Mouse (Mus musculus): Measurements from ENCODE around the gene Snph. TPM values are rescaled to one million over a fixed set of nuclear protein-coding genes. Genes with fewer than 3 reads are reported as not detected.

Snph gene
- polyA plus RNA-seq, 1 experiment from 2014 or later = 0.58 TPM

DNA sequence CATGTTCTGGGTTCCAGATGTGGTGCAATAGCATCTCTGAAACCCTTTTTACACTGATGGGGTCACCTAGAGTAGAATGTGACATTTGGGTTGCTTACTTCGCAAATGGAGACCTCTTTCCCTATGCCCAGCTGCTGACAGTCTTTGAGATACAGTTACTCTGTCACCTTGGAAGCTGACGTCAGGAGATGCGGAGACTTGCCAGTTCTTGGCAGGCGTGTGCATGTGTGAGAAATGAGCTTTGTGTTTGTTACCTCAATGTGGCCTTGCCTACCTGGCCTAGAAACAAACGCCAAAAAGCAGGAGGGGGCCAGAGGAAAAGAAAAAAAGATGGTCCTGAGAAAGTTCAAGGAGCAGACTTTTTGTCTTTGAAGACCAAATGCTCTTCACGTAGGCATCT is 65.5 kb downstream of the Snph start:
- H3K4me2 ChIP-seq (replicated peaks; ENCODE audit: low read depth, low read length) = no peak overlapping the region
- H3K27me3 ChIP-seq (ENCODE audit: control insufficient read depth, insufficient read depth, low read length) = no peaks in the 10 kb centered on the region
- no peak overlapping the region for H3K27ac ChIP-seq (ENCODE audit: low read depth, low read length)
- peaks cover 32% of the 10 kb centered on the region for H3K36me3 ChIP-seq (ENCODE audit: control insufficient read depth, insufficient read depth, low read length)
- H3K9ac ChIP-seq (ENCODE audit: low read depth, low read length) = no peak overlapping the region
- no peak overlapping the region for H3K4me3 ChIP-seq (ENCODE audit: low read length)
- H3K4me1 ChIP-seq (ENCODE audit: control insufficient read depth, insufficient read depth, low read length) = no peaks in the 10 kb centered on the region
- WGBS = 86% methylated on average over 6 of the region's 6 CpGs
- no peak for ATAC-seq (ENCODE audit: low FRiP score, low TSS enrichment)
- no peaks in the 10 kb centered on the region for H3K9me3 ChIP-seq (ENCODE audit: control insufficient read depth, low read length)

DNA sequence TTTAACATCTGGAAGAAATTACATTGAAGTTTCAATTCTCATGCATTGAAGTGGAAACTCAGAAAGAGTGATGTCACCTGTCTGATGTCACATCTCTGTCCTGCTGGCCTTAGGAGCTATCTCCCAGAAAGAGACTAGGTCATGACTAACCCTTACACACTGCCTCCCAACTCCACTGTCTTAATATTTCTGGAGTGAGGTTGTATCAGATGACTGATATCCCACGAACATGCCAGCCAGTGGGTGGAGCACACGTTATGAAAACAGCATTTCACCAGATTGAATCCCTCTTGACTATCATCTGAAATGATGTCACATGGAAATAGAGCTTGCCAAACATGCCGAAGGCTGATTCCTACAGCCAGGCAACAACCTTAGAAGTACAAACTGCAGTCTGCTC is 67.4 kb downstream of the Snph start:
- peaks cover 50% of the 10 kb centered on the region for H3K36me3 ChIP-seq (ENCODE audit: control insufficient read depth, insufficient read depth, low read length)
- no peak for ATAC-seq (ENCODE audit: low FRiP score, low TSS enrichment)
- H3K4me3 ChIP-seq (ENCODE audit: low read length) = no peak overlapping the region
- no peaks in the 10 kb centered on the region for H3K4me1 ChIP-seq (ENCODE audit: control insufficient read depth, insufficient read depth, low read length)
- 70% methylated on average over 3 of the region's 3 CpGs for WGBS
- H3K27ac ChIP-seq (ENCODE audit: low read depth, low read length) = no peak overlapping the region
- H3K4me2 ChIP-seq (replicated peaks; ENCODE audit: low read depth, low read length) = no peak overlapping the region
- H3K9me3 ChIP-seq (ENCODE audit: control insufficient read depth, low read length) = no peaks in the 10 kb centered on the region
- H3K9ac ChIP-seq (ENCODE audit: low read depth, low read length) = no peak overlapping the region
- H3K27me3 ChIP-seq (ENCODE audit: control insufficient read depth, insufficient read depth, low read length) = no peaks in the 10 kb centered on the region

DNA sequence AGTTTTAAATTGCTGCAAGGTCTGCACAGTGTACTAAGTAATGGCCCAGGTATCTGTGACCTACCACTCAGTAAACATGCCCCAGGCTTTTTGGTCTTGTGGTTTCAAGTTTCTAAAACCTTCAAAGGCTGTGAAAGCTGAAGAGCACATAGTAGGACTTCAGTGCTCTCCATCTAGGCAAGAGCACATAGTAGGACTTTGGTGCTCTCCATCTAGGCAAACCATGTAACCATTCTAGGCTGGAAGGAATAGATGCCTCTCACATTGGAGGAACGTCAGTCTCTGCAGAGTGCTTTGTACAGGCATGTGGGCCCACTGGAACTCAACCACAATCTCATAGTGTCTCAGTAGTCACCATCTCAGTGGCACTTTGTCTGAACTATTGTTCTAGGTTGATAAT is 68.4 kb downstream of the Snph start:
- no peak for ATAC-seq (ENCODE audit: low FRiP score, low TSS enrichment)
- Histone ChIP-seq H3K27ac (ENCODE audit: low read depth, low read length) (no peak overlapping the region), H3K4me3 (ENCODE audit: low read length) (no peak overlapping the region), H3K36me3 (ENCODE audit: control insufficient read depth, insufficient read depth, low read length) (peaks cover 60% of the 10 kb centered on the region), H3K4me1 (ENCODE audit: control insufficient read depth, insufficient read depth, low read length) (no peaks in the 10 kb centered on the region), H3K4me2 (replicated peaks; ENCODE audit: low read depth, low read length) (no peak overlapping the region), H3K9me3 (ENCODE audit: control insufficient read depth, low read length) (no peaks in the 10 kb centered on the region), H3K9ac (ENCODE audit: low read depth, low read length) (no peak overlapping the region), H3K27me3 (ENCODE audit: control insufficient read depth, insufficient read depth, low read length) (no peaks in the 10 kb centered on the region)
- WGBS = 91% methylated on average over 1 of the region's 1 CpGs

GRCm38 (mm10) chr2:151562930-151563921 is 69.2 kb downstream of the Snph start:
- no peak overlapping the region for H3K9ac ChIP-seq (ENCODE audit: low read depth, low read length)
- H3K4me3 ChIP-seq (ENCODE audit: low read length) = no peak overlapping the region
- no peaks in the 10 kb centered on the region for H3K27me3 ChIP-seq (ENCODE audit: control insufficient read depth, insufficient read depth, low read length)
- H3K4me1 ChIP-seq (ENCODE audit: control insufficient read depth, insufficient read depth, low read length) = no peaks in the 10 kb centered on the region
- no peak overlapping the region for H3K27ac ChIP-seq (ENCODE audit: low read depth, low read length)
- H3K36me3 ChIP-seq (ENCODE audit: control insufficient read depth, insufficient read depth, low read length) = peaks cover 68% of the 10 kb centered on the region
- 85% methylated on average over 7 of the region's 7 CpGs for WGBS
- no peak for ATAC-seq (ENCODE audit: low FRiP score, low TSS enrichment)
- no peak overlapping the region for H3K4me2 ChIP-seq (replicated peaks; ENCODE audit: low read depth, low read length)
- H3K9me3 ChIP-seq (ENCODE audit: control insufficient read depth, low read length) = no peaks in the 10 kb centered on the region

DNA sequence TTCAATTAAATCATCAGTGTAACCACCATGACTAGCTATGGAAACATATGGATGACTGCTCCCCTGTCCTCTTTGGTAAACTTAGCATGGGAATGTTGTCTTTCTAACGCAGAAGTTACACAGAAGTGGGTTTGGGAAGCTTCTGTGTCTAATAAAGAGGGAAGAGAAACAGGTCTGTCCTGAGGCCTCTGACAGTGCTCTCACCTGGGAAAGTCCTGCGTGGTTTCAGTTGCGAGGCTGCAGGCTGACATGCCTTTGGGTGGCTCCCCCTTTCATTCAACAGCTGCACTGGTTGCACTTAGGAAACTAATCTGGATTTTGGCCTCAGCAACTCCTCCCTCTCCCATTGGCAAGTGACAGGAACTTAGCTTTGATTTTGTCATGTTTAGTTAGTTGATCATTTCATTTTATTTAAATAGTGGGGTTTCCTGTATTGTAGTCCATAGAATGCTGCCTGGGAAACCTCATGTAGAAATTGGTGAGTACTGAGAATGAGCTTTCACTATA is 82.7 kb downstream of the Snph start:
- Histone ChIP-seq H3K4me3 (ENCODE audit: low read length) (no peak overlapping the region), H3K4me1 (ENCODE audit: control insufficient read depth, insufficient read depth, low read length) (peaks cover 12% of the 10 kb centered on the region), H3K9ac (ENCODE audit: low read depth, low read length) (no peak overlapping the region), H3K4me2 (replicated peaks; ENCODE audit: low read depth, low read length) (no peak overlapping the region), H3K9me3 (ENCODE audit: control insufficient read depth, low read length) (no peaks in the 10 kb centered on the region), H3K36me3 (ENCODE audit: control insufficient read depth, insufficient read depth, low read length) (peaks cover 86% of the 10 kb centered on the region), H3K27ac (ENCODE audit: low read depth, low read length) (no peak overlapping the region), H3K27me3 (ENCODE audit: control insufficient read depth, insufficient read depth, low read length) (no peaks in the 10 kb centered on the region)
- WGBS = 90% methylated on average over 3 of the region's 3 CpGs
- no peak for ATAC-seq (ENCODE audit: low FRiP score, low TSS enrichment)

DNA sequence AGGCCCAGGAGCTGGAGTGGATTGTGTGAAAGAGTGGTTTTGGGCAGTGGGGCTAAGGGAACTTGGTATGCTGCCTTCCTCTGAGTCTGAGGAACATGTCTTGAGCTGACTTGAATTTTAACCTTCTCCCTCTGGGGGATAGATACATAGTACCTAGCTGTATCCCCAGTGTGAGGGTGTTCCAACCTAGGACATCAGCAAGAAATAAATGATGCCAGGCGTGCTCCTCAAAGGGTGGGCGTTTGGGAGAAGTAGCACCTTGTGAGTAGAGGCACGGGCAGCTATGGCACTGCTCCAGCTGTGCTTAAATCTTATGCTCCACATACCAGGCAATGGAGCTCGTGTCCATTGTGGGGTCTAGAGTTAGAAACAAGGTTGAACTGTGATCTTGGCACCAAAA is 85.8 kb downstream of the Snph start:
- ATAC-seq (ENCODE audit: low FRiP score, low TSS enrichment) = no peak
- Histone ChIP-seq H3K36me3 (ENCODE audit: control insufficient read depth, insufficient read depth, low read length) (peaks cover 66% of the 10 kb centered on the region), H3K27me3 (ENCODE audit: control insufficient read depth, insufficient read depth, low read length) (no peaks in the 10 kb centered on the region), H3K9ac (ENCODE audit: low read depth, low read length) (no peak overlapping the region), H3K4me3 (ENCODE audit: low read length) (no peak overlapping the region), H3K9me3 (ENCODE audit: control insufficient read depth, low read length) (no peaks in the 10 kb centered on the region), H3K4me1 (ENCODE audit: control insufficient read depth, insufficient read depth, low read length) (peaks cover 22% of the 10 kb centered on the region), H3K4me2 (replicated peaks; ENCODE audit: low read depth, low read length) (no peak overlapping the region), H3K27ac (ENCODE audit: low read depth, low read length) (no peak overlapping the region)
- 85% methylated on average over 4 of the region's 4 CpGs for WGBS

GRCm38 (mm10) chr2:151544673-151545072 is 87.7 kb downstream of the Snph start:
- ATAC-seq (ENCODE audit: low FRiP score, low TSS enrichment) = no peak
- 75% methylated on average over 6 of the region's 6 CpGs for WGBS

GRCm38 (mm10) chr2:151543063-151543895 is 89.1 kb downstream of the Snph start:
- under 1% methylated on average over 21 of the region's 21 CpGs for WGBS
- ATAC-seq (ENCODE audit: low FRiP score, low TSS enrichment) = peak; percentile 65
- peak overlapping the region; percentile 75 for H3K4me2 ChIP-seq (replicated peaks; ENCODE audit: low read depth, low read length)
- peak overlapping the region; percentile 97 for H3K4me3 ChIP-seq (ENCODE audit: low read length)
- H3K9ac ChIP-seq (ENCODE audit: low read depth, low read length) = peak overlapping the region; percentile 98
- peaks cover 27% of the 10 kb centered on the region for H3K4me1 ChIP-seq (ENCODE audit: control insufficient read depth, insufficient read depth, low read length)
- no peaks in the 10 kb centered on the region for H3K27me3 ChIP-seq (ENCODE audit: control insufficient read depth, insufficient read depth, low read length)
- H3K36me3 ChIP-seq (ENCODE audit: control insufficient read depth, insufficient read depth, low read length) = peaks cover 40% of the 10 kb centered on the region
- H3K9me3 ChIP-seq (ENCODE audit: control insufficient read depth, low read length) = no peaks in the 10 kb centered on the region
- H3K27ac ChIP-seq (ENCODE audit: low read depth, low read length) = peak overlapping the region; percentile 95

More at GRCm38 (mm10) chr2:151544673-151545072, 87.7 kb downstream of the Snph start:
- Histone ChIP-seq H3K36me3 (ENCODE audit: control insufficient read depth, insufficient read depth, low read length) (peaks cover 47% of the 10 kb centered on the region), H3K9me3 (ENCODE audit: control insufficient read depth, low read length) (no peaks in the 10 kb centered on the region), H3K27ac (ENCODE audit: low read depth, low read length) (no peak overlapping the region), H3K4me3 (ENCODE audit: low read length) (peak overlapping the region; percentile 97; the same call in 1 of the 2 replicates), H3K4me1 (ENCODE audit: control insufficient read depth, insufficient read depth, low read length) (peaks cover 27% of the 10 kb centered on the region), H3K9ac (ENCODE audit: low read depth, low read length) (peak overlapping the region; percentile 37), H3K27me3 (ENCODE audit: control insufficient read depth, insufficient read depth, low read length) (no peaks in the 10 kb centered on the region), H3K4me2 (replicated peaks; ENCODE audit: low read depth, low read length) (peak overlapping the region; percentile 75)
